Mouse (Mus musculus): ENCODE data around the gene Upp2. TPM values are rescaled to one million over a fixed set of nuclear protein-coding genes. Genes with fewer than 3 reads are reported as not detected.

Upp2 gene
- polyA plus RNA-seq, 1 experiment from 2014 or later = 8.2 TPM

GRCm38 (mm10) chr2:58783526-58783925 lies 216.4 kb downstream of the Upp2 start:
- H3K36me3 ChIP-seq = no peaks in the 10 kb centered on the region
- no peak for ATAC-seq (ENCODE audit: insufficient number of reproducible peaks, low FRiP score, low TSS enrichment, low read depth)
- no peak overlapping the region for H3K4me2 ChIP-seq
- no peak overlapping the region for H3K9ac ChIP-seq
- H3K4me3 ChIP-seq = no peak overlapping the region
- H3K27me3 ChIP-seq = no peaks in the 10 kb centered on the region
- no peak overlapping the region for H3K27ac ChIP-seq
- no peaks in the 10 kb centered on the region for H3K9me3 ChIP-seq
- H3K4me1 ChIP-seq = peaks cover 10% of the 10 kb centered on the region; the same call in 1 of the 2 replicates
- WGBS = 31% methylated on average over 1 of the region's 1 CpGs

DNA sequence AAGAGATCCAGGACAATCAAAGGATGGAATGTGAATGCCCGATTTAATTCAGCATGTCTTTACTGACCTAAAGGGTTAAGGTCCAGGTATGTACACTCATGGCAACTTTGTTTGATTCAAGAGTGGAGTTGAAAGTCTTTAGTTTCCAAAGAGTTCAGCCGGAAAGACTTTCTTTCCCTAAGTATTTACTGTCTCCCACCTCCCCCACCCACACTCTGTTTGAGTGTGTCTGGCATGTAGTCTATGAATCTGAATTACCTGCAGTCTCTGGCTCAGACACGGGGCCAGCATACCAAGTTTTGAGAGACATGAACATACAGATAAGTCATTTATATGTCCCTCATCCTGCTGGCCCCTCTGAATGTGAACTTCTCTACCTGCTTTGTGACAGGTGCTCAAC lies 219.1 kb downstream of the Upp2 start:
- H3K27ac ChIP-seq = no peak overlapping the region

GRCm38 (mm10) chr2:58786681-58787080 lies 219.6 kb downstream of the Upp2 start:
- Histone ChIP-seq H3K9me3 (no peaks in the 10 kb centered on the region), H3K36me3 (no peaks in the 10 kb centered on the region), H3K4me3 (no peak overlapping the region), H3K4me2 (no peak overlapping the region), H3K9ac (no peak overlapping the region), H3K27ac (no peak overlapping the region), H3K27me3 (no peaks in the 10 kb centered on the region), H3K4me1 (peaks cover 10% of the 10 kb centered on the region; the same call in 1 of the 2 replicates)
- ATAC-seq (ENCODE audit: insufficient number of reproducible peaks, low FRiP score, low TSS enrichment, low read depth) = no peak
- WGBS = 40% methylated on average over 8 of the region's 8 CpGs

More for the DNA sequence above, 219.1 kb downstream of the Upp2 start:
- H3K9me3 ChIP-seq = no peaks in the 10 kb centered on the region
- no peaks in the 10 kb centered on the region for H3K27me3 ChIP-seq
- H3K4me3 ChIP-seq = no peak overlapping the region
- H3K36me3 ChIP-seq = no peaks in the 10 kb centered on the region
- WGBS = 58% methylated on average over 3 of the region's 3 CpGs
- ATAC-seq (ENCODE audit: insufficient number of reproducible peaks, low FRiP score, low TSS enrichment, low read depth) = no peak
- no peak overlapping the region for H3K4me2 ChIP-seq
- peaks cover 10% of the 10 kb centered on the region; the same call in 1 of the 2 replicates for H3K4me1 ChIP-seq
- no peak overlapping the region for H3K9ac ChIP-seq

- peaks cover 10% of the 10 kb centered on the region; the same call in 1 of the 2 replicates for H3K4me1 ChIP-seq
- 36% methylated on average over 7 of the region's 7 CpGs for WGBS
- no peaks in the 10 kb centered on the region for H3K27me3 ChIP-seq
Measured at GRCm38 (mm10) chr2:58787360-58787759, 220.3 kb downstream of the Upp2 start.

GRCm38 (mm10) chr2:58789934-58790333 lies 222.8 kb downstream of the Upp2 start:
- H3K4me2 ChIP-seq = no peak overlapping the region
- H3K9ac ChIP-seq = no peak overlapping the region
- H3K27ac ChIP-seq = no peak overlapping the region
- ATAC-seq (ENCODE audit: insufficient number of reproducible peaks, low FRiP score, low TSS enrichment, low read depth) = no peak
- no peak overlapping the region for H3K4me3 ChIP-seq
- H3K9me3 ChIP-seq = no peaks in the 10 kb centered on the region
- WGBS = 52% methylated on average over 7 of the region's 7 CpGs
- no peaks in the 10 kb centered on the region for H3K36me3 ChIP-seq
- H3K27me3 ChIP-seq = no peaks in the 10 kb centered on the region
- peaks cover 5% of the 10 kb centered on the region; the same call in 1 of the 2 replicates for H3K4me1 ChIP-seq

More at GRCm38 (mm10) chr2:58787360-58787759, 220.3 kb downstream of the Upp2 start:
- H3K9ac ChIP-seq = no peak overlapping the region
- ATAC-seq (ENCODE audit: insufficient number of reproducible peaks, low FRiP score, low TSS enrichment, low read depth) = no peak
- no peak overlapping the region for H3K4me2 ChIP-seq
- no peak overlapping the region for H3K27ac ChIP-seq
- no peak overlapping the region for H3K4me3 ChIP-seq
- no peaks in the 10 kb centered on the region for H3K36me3 ChIP-seq
- H3K9me3 ChIP-seq = no peaks in the 10 kb centered on the region

- Histone ChIP-seq H3K27ac (no peak overlapping the region), H3K4me1 (peaks cover 5% of the 10 kb centered on the region; the same call in 1 of the 2 replicates), H3K27me3 (no peaks in the 10 kb centered on the region), H3K4me2 (no peak overlapping the region), H3K36me3 (no peaks in the 10 kb centered on the region), H3K9me3 (no peaks in the 10 kb centered on the region), H3K4me3 (no peak overlapping the region), H3K9ac (no peak overlapping the region)
- WGBS = 57% methylated on average over 4 of the region's 4 CpGs
- ATAC-seq (ENCODE audit: insufficient number of reproducible peaks, low FRiP score, low TSS enrichment, low read depth) = no peak
Measured at GRCm38 (mm10) chr2:58790361-58790760, 223.3 kb downstream of the Upp2 start.

GRCm38 (mm10) chr2:58794489-58794888 lies 227.4 kb downstream of the Upp2 start:
- no peaks in the 10 kb centered on the region for H3K36me3 ChIP-seq
- H3K4me1 ChIP-seq = no peaks in the 10 kb centered on the region
- H3K9ac ChIP-seq = no peak overlapping the region
- ATAC-seq (ENCODE audit: insufficient number of reproducible peaks, low FRiP score, low TSS enrichment, low read depth) = no peak
- H3K27me3 ChIP-seq = no peaks in the 10 kb centered on the region
- no peak overlapping the region for H3K4me3 ChIP-seq
- H3K27ac ChIP-seq = no peak overlapping the region
- H3K9me3 ChIP-seq = no peaks in the 10 kb centered on the region
- 86% methylated on average over 15 of the region's 15 CpGs for WGBS
- no peak overlapping the region for H3K4me2 ChIP-seq

DNA sequence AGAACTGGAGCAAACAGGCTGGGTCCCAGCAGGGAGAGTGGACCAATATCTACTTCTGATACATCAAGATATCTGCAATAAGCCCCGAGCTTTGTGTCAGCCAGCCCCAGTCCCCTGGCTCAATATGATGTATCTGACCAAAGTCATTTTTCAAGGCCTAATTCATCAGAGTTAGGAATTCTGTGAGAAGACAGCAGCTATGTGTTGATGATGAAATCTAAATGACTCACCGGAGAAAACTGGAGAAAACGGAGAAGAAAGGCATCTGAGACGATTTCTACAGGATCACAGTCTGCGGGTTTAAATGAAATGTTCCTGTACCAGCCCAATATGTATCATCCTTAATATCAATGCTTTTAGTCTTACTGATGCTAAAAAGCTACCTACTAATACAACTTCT lies 228.3 kb downstream of the Upp2 start:
- WGBS = 85% methylated on average over 5 of the region's 5 CpGs

DNA sequence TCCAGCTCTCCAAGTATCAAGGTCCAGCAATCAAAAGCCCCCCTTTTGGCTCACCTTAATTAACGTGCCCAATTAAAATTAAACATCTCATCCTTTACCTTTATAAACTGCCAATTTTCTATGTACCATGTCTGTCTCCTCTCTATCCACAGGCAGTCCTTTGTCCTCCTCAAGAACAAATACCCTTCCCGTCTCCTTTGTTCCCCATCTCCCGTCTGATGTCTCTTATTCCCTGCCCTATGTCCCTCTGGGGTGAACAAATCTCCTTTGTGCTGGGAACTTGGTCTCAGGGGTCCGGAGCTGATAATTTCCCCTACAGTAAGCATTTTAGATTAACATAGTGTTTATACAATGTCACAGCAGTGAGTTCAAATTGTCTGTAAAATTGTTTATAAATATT lies 230.4 kb downstream of the Upp2 start:
- Histone ChIP-seq H3K9me3 (no peaks in the 10 kb centered on the region), H3K9ac (no peak overlapping the region), H3K4me1 (no peaks in the 10 kb centered on the region), H3K4me3 (no peak overlapping the region), H3K27ac (no peak overlapping the region), H3K36me3 (no peaks in the 10 kb centered on the region), H3K27me3 (no peaks in the 10 kb centered on the region), H3K4me2 (no peak overlapping the region)
- ATAC-seq (ENCODE audit: insufficient number of reproducible peaks, low FRiP score, low TSS enrichment, low read depth) = no peak
- WGBS = 85% methylated on average over 4 of the region's 4 CpGs

More for the DNA sequence above, 228.3 kb downstream of the Upp2 start:
- Histone ChIP-seq H3K27me3 (no peaks in the 10 kb centered on the region), H3K9me3 (no peaks in the 10 kb centered on the region), H3K4me1 (no peaks in the 10 kb centered on the region), H3K36me3 (no peaks in the 10 kb centered on the region), H3K4me3 (no peak overlapping the region), H3K27ac (no peak overlapping the region), H3K4me2 (no peak overlapping the region), H3K9ac (no peak overlapping the region)
- ATAC-seq (ENCODE audit: insufficient number of reproducible peaks, low FRiP score, low TSS enrichment, low read depth) = no peak

GRCm38 (mm10) chr2:58799126-58799525 lies 232.0 kb downstream of the Upp2 start:
- 78% methylated on average over 9 of the region's 9 CpGs for WGBS
- no peak for ATAC-seq (ENCODE audit: insufficient number of reproducible peaks, low FRiP score, low TSS enrichment, low read depth)
- no peak overlapping the region for H3K4me2 ChIP-seq
- H3K4me3 ChIP-seq = no peak overlapping the region
- H3K36me3 ChIP-seq = no peaks in the 10 kb centered on the region
- H3K27ac ChIP-seq = no peak overlapping the region
- no peaks in the 10 kb centered on the region for H3K4me1 ChIP-seq
- no peaks in the 10 kb centered on the region for H3K27me3 ChIP-seq
- H3K9ac ChIP-seq = no peak overlapping the region
- H3K9me3 ChIP-seq = no peaks in the 10 kb centered on the region

- ATAC-seq (ENCODE audit: insufficient number of reproducible peaks, low FRiP score, low TSS enrichment, low read depth) = no peak
- Histone ChIP-seq H3K27ac (no peak overlapping the region), H3K4me2 (no peak overlapping the region), H3K27me3 (no peaks in the 10 kb centered on the region), H3K9me3 (no peaks in the 10 kb centered on the region), H3K4me1 (no peaks in the 10 kb centered on the region), H3K4me3 (no peak overlapping the region), H3K36me3 (no peaks in the 10 kb centered on the region), H3K9ac (no peak overlapping the region)
- WGBS = 90% methylated on average over 5 of the region's 5 CpGs
Measured at GRCm38 (mm10) chr2:58799623-58800022, 232.5 kb downstream of the Upp2 start.

GRCm38 (mm10) chr2:58812941-58813340 lies 245.8 kb downstream of the Upp2 start:
- H3K4me2 ChIP-seq = no peak overlapping the region

More at GRCm38 (mm10) chr2:58812941-58813340, 245.8 kb downstream of the Upp2 start:
- H3K4me3 ChIP-seq = no peak overlapping the region
- no peaks in the 10 kb centered on the region for H3K9me3 ChIP-seq
- WGBS = 43% methylated on average over 2 of the region's 2 CpGs
- H3K27ac ChIP-seq = no peak overlapping the region
- H3K9ac ChIP-seq = no peak overlapping the region
- H3K4me1 ChIP-seq = no peaks in the 10 kb centered on the region
- H3K27me3 ChIP-seq = no peaks in the 10 kb centered on the region
- ATAC-seq (ENCODE audit: insufficient number of reproducible peaks, low FRiP score, low TSS enrichment, low read depth) = no peak
- H3K36me3 ChIP-seq = no peaks in the 10 kb centered on the region

All from limb, embryonic 15.5 days (tissue).